Mouse (Mus musculus): Measurements from ENCODE around the gene Adamts6.

Adamts6 gene

GRCm38 (mm10) chr13:104510766-104511165 is 223.1 kb downstream of the Adamts6 start:
- ATAC-seq (ENCODE audit: insufficient number of reproducible peaks, low FRiP score, low TSS enrichment), result 0 out of 2 replicates have a peak, but pooled peaks have one; percentile 24

GRCm38 (mm10) chr13:104515054-104515453 is 227.4 kb downstream of the Adamts6 start:
- ATAC-seq (ENCODE audit: insufficient number of reproducible peaks, low FRiP score, low TSS enrichment), result no peak

- ATAC-seq (ENCODE audit: insufficient number of reproducible peaks, low FRiP score, low TSS enrichment), result no peak
Observed at GRCm38 (mm10) chr13:104516146-104516545, 228.5 kb downstream of the Adamts6 start.

- ATAC-seq (ENCODE audit: insufficient number of reproducible peaks, low FRiP score, low TSS enrichment), result no peak
Observed at GRCm38 (mm10) chr13:104516766-104517364, 229.2 kb downstream of the Adamts6 start.

GRCm38 (mm10) chr13:104517638-104518311 is 230.1 kb downstream of the Adamts6 start:
- ATAC-seq (ENCODE audit: insufficient number of reproducible peaks, low FRiP score, low TSS enrichment), result no peak

- ATAC-seq (ENCODE audit: insufficient number of reproducible peaks, low FRiP score, low TSS enrichment), result peak; percentile 93
Observed at GRCm38 (mm10) chr13:104518312-104519005, 230.8 kb downstream of the Adamts6 start.

- no peak for ATAC-seq (ENCODE audit: insufficient number of reproducible peaks, low FRiP score, low TSS enrichment)
Observed at GRCm38 (mm10) chr13:104519006-104519695, 231.5 kb downstream of the Adamts6 start.

GRCm38 (mm10) chr13:104519981-104520380 is 232.3 kb downstream of the Adamts6 start:
- no peak for ATAC-seq (ENCODE audit: insufficient number of reproducible peaks, low FRiP score, low TSS enrichment)

GRCm38 (mm10) chr13:104520461-104520860 is 232.8 kb downstream of the Adamts6 start:
- ATAC-seq (ENCODE audit: insufficient number of reproducible peaks, low FRiP score, low TSS enrichment), result no peak

- no peak for ATAC-seq (ENCODE audit: insufficient number of reproducible peaks, low FRiP score, low TSS enrichment)
Observed at GRCm38 (mm10) chr13:104521532-104521931, 233.9 kb downstream of the Adamts6 start.

- ATAC-seq (ENCODE audit: insufficient number of reproducible peaks, low FRiP score, low TSS enrichment), result no peak
Observed at GRCm38 (mm10) chr13:104525656-104526055, 238.0 kb downstream of the Adamts6 start.

GRCm38 (mm10) chr13:104529238-104529637 is 241.6 kb downstream of the Adamts6 start:
- ATAC-seq (ENCODE audit: insufficient number of reproducible peaks, low FRiP score, low TSS enrichment), result no peak

GRCm38 (mm10) chr13:104531841-104532240 is 244.2 kb downstream of the Adamts6 start:
- ATAC-seq (ENCODE audit: insufficient number of reproducible peaks, low FRiP score, low TSS enrichment), result no peak

- no peak for ATAC-seq (ENCODE audit: insufficient number of reproducible peaks, low FRiP score, low TSS enrichment)
Observed at GRCm38 (mm10) chr13:104532723-104533122, 245.1 kb downstream of the Adamts6 start.

- ATAC-seq (ENCODE audit: insufficient number of reproducible peaks, low FRiP score, low TSS enrichment), result no peak
Observed at GRCm38 (mm10) chr13:104533806-104534495, 246.3 kb downstream of the Adamts6 start.

- no peak for ATAC-seq (ENCODE audit: insufficient number of reproducible peaks, low FRiP score, low TSS enrichment)
Observed at GRCm38 (mm10) chr13:104540861-104541398, 253.3 kb downstream of the Adamts6 start.

GRCm38 (mm10) chr13:104542123-104542758 is 254.6 kb downstream of the Adamts6 start:
- ATAC-seq (ENCODE audit: insufficient number of reproducible peaks, low FRiP score, low TSS enrichment), result no peak

- ATAC-seq (ENCODE audit: insufficient number of reproducible peaks, low FRiP score, low TSS enrichment), result no peak
Observed at GRCm38 (mm10) chr13:104542759-104543141, 255.1 kb downstream of the Adamts6 start.

Data from cerebellum, adult (tissue).